In the genomic region with DNA sequence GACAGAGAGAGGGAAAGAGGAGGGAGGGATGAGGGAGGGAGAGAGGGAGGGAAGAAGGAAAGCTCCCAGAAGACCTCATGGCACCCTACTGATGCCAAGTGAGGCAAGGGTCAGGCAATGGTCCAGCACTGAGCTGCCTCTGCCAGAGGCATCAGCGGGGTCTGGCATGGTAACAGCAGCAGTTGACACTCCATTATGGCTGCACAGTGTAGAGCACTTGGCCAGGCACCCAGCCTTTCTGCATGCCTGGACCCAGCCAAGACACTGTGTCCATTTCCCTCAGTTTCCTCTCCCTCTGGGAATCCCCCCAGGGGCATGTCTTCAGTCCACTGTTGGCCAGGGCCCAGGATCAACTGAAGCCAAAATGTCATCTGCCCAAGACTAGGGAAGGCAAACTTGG, we compare ENCODE assay signal across 9 mouse cellular contexts. TPM values are rescaled to one million over a fixed set of nuclear protein-coding genes. Genes with fewer than 3 reads are reported as not detected.
DNase-seq lines count a peak whose midpoint lies in the region; ATAC-seq and TF ChIP-seq lines count a peak whose summit lies in the region.
"Had no signal": no experiment of that assay in that cellular context is flagged by ENCODE, and none has a peak within 500 bp of the region (broad histone marks: within the 10 kb centered on the region; RNA-seq: fewer than 3 reads in every experiment).

No protein-coding gene starts in this region.

- H3K27ac ChIP-seq in olfactory bulb, adult 2 months (ENCODE audit: insufficient read depth, low read depth, low read length): 0 out of 2 replicates have a peak overlapping the region, but pooled peaks have one; percentile 27
- H3K27ac ChIP-seq: kidney, postnatal 0 days had no signal

- TF ChIP-seq CTCF in olfactory bulb, adult 2 months (IDR thresholded peaks at IDR 0.05; ENCODE audit: insufficient read depth, low read depth, low read length): no peak

- TF ChIP-seq POLR2A in olfactory bulb, adult 2 months (IDR thresholded peaks at IDR 0.05; ENCODE audit: insufficient read depth, low read depth, low read length): no peak

- WGBS in olfactory bulb, adult 2 months: 31% methylated on average over 1 of the region's 1 CpGs

- peaks cover 9% of the 10 kb centered on the region for H3K4me1 ChIP-seq in olfactory bulb, adult 2 months (ENCODE audit: control insufficient read depth, insufficient read depth, low read length)

- intact Hi-C loops in gastrocnemius, postnatal 14 days (cut with DNase I; ENCODE audit: low total_unique reads): no loop called here

- no peak overlapping the region for H3K4me3 ChIP-seq in olfactory bulb, adult 2 months (ENCODE audit: insufficient read depth, low read depth, low read length)

- peak; percentile 51 to 84 for DNase-seq in adrenal gland, adult (ENCODE audit: inconsistent age in 2 of 2, low spot score in 1 of 2)
- no peak for DNase-seq in adrenal gland, postnatal 4 days (ENCODE audit: low spot score in 2 of 2)
- peak; percentile 66 to 72 for DNase-seq in adrenal gland, postnatal 36 days
- peak; percentile 75 for DNase-seq in gastrocnemius, postnatal 14 days
- DNase-seq in layer of hippocampus, postnatal 10 days (ENCODE audit: low spot score in 2 of 2): peak; percentile 81 to 85
- no peak for DNase-seq in embryo, embryonic 10 days (ENCODE audit: low spot score)

- no peak for ATAC-seq in monocyte, adult 5-6 weeks (replicated peaks; ENCODE audit: insufficient number of reproducible peaks, low FRiP score, low TSS enrichment, poor library complexity, severe bottlenecking)

RNA-seq across cellular contexts. Expression of gene Slc25a42, which starts 4.5 kb away (rescaled TPM):
- total RNA-seq in adrenal gland, postnatal 4 days (2021): 10 to 100 TPM; 27.8 to 39.2 TPM
- total RNA-seq in adrenal gland, postnatal 36 days (2021): 10 to 100 TPM; 28.5 to 44.0 TPM
- 10 to 100 TPM; 25.5 to 29.2 TPM for total RNA-seq in gastrocnemius, postnatal 14 days (2021)
- total RNA-seq in layer of hippocampus, postnatal 10 days (2021): 10 to 100 TPM; 27.9 to 28.8 TPM
- polyA plus RNA-seq in olfactory bulb, adult 2 months (2012; ENCODE audit: insufficient read depth, insufficient read length, low replicate concordance, missing spikeins): not detected in 2 replicates
- 0.32 to 1.4 TPM in 2 of 3 replicates, not detected in the other for total RNA-seq in monocyte, adult 5-6 weeks (2017)

RNA-seq across cellular contexts. Expression of gene Sugp2, which starts 17.5 kb away (rescaled TPM):
- total RNA-seq in adrenal gland, postnatal 4 days (2021): 10 to 100 TPM; 54.9 to 62.1 TPM
- 10 to 100 TPM; 24.0 to 34.1 TPM for total RNA-seq in adrenal gland, postnatal 36 days (2021)
- total RNA-seq in gastrocnemius, postnatal 14 days (2021): 10 to 100 TPM; 42.3 to 44.1 TPM
- 100 to 1,000 TPM; 128 to 138 TPM for total RNA-seq in layer of hippocampus, postnatal 10 days (2021)
- polyA plus RNA-seq in olfactory bulb, adult 2 months (2012; ENCODE audit: insufficient read depth, insufficient read length, low replicate concordance, missing spikeins): not detected in 2 replicates
- 14.0 to 47.5 TPM (median 21.6 TPM) in 3 replicates for total RNA-seq in monocyte, adult 5-6 weeks (2017)

RNA-seq across cellular contexts. Expression of gene Armc6, which starts 17.7 kb away (rescaled TPM):
- 10 to 100 TPM; 10.1 to 15.1 TPM for total RNA-seq in adrenal gland, postnatal 4 days (2021)
- total RNA-seq in adrenal gland, postnatal 36 days (2021): 10 to 100 TPM; 10.7 to 13.6 TPM
- 1 to 10 TPM; 6.5 to 9.9 TPM for total RNA-seq in gastrocnemius, postnatal 14 days (2021)
- total RNA-seq in layer of hippocampus, postnatal 10 days (2021): 10 to 100 TPM; 88.5 to 90.7 TPM
- not detected in 2 replicates for polyA plus RNA-seq in olfactory bulb, adult 2 months (2012; ENCODE audit: insufficient read depth, insufficient read length, low replicate concordance, missing spikeins)
- total RNA-seq in monocyte, adult 5-6 weeks (2017): 1.7 to 8.4 TPM (median 2.9 TPM) in 3 replicates

RNA-seq across cellular contexts. Expression of gene Tmem161a, which starts 44.4 kb away (rescaled TPM):
- 10 to 100 TPM; 63.4 to 66.8 TPM for total RNA-seq in adrenal gland, postnatal 4 days (2021)
- 10 to 100 TPM; 70.2 to 74.5 TPM for total RNA-seq in adrenal gland, postnatal 36 days (2021)
- total RNA-seq in gastrocnemius, postnatal 14 days (2021): 10 to 100 TPM; 76.0 to 78.1 TPM
- 10 to 100 TPM; 52.3 to 54.7 TPM for total RNA-seq in layer of hippocampus, postnatal 10 days (2021)
- polyA plus RNA-seq in olfactory bulb, adult 2 months (2012; ENCODE audit: insufficient read depth, insufficient read length, low replicate concordance, missing spikeins): not detected in 2 replicates
- 4.2 to 14.5 TPM (median 9.0 TPM) in 3 replicates for total RNA-seq in monocyte, adult 5-6 weeks (2017)

Comparison
In these comparisons a context has a peak if more than half of its experiments do, and no peak if none do; other contexts are left out.
1. DNase-seq: peak in adrenal gland, adult (2 of 2), adrenal gland, postnatal 36 days (2 of 2), gastrocnemius, postnatal 14 days (single experiment) and layer of hippocampus, postnatal 10 days (2 of 2); none in adrenal gland, postnatal 4 days (0 of 2) and embryo, embryonic 10 days (single experiment).
2. RNA of gene Slc25a42, which starts 4.5 kb away (total RNA-seq): 28.5 to 44.0 TPM in adrenal gland, postnatal 36 days, 27.8 to 39.2 TPM in adrenal gland, postnatal 4 days, 25.5 to 29.2 TPM in gastrocnemius, postnatal 14 days and 27.9 to 28.8 TPM in layer of hippocampus, postnatal 10 days; 0.32 to 1.4 TPM in monocyte, adult 5-6 weeks; every median in the first group is over 10 times any median in the second.